Mouse (Mus musculus) liver, embryonic 14.5 days (tissue): ENCODE measurements around the gene Gadl1.
"Not testable (repeated sequence)": the region's sequence is repeated elsewhere in the genome, so short reads cannot be mapped to it uniquely, and the experiment has no call there.

ENCODE experiments used
- CTCF ChIP-seq: IDR thresholded peaks from 2 replicates; pipeline ENCODE4 v1.5.1; 2016; ENCODE audit warnings: antibody characterized with exemption, low read depth, control low read depth
- EP300 ChIP-seq: IDR thresholded peaks from 2 replicates; pipeline ENCODE4 v1.6.1; 2016; ENCODE audit warnings: antibody characterized with exemption, low read depth

- not testable (repeated sequence) for TF ChIP-seq CTCF, EP300
Observed at GRCm38 (mm10) chr9:116040852-116041251, 131.6 kb downstream of the Gadl1 start.
